Mouse (Mus musculus) myocyte (in vitro differentiated cells): Measurements from ENCODE around the gene Kif26b.

Source experiments
- MAX ChIP-seq: IDR thresholded peaks from one replicate; pipeline ENCODE4 v1.6.1; 2011; ENCODE audit warnings: low read depth, mild to moderate bottlenecking, control low read depth
- POLR2A ChIP-seq: IDR thresholded peaks from one replicate; pipeline ENCODE4 v1.6.1; 2011; ENCODE audit warnings: low read depth, mild to moderate bottlenecking, control low read depth, moderate library complexity; ENCODE audit not compliant: insufficient read length

GRCm38 (mm10) chr1:178646589-178646988 lies 117.7 kb downstream of the Kif26b start:
- TF ChIP-seq POLR2A (no peak), MAX (no peak)
